Mouse (Mus musculus) kidney, postnatal 25 days (tissue): ENCODE results near the gene Rhox3f.
"Not testable (repeated sequence)": the region's sequence is repeated elsewhere in the genome, so short reads cannot be mapped to it uniquely, and the experiment has no call there.

Experiments
- DNase-seq, 2 experiments: peaks; one replicate each; pipeline ENCODE4 v3.0.0; 2021; ENCODE audit warnings: mixed read lengths in 2 of 2

The Rhox3f gene

DNA sequence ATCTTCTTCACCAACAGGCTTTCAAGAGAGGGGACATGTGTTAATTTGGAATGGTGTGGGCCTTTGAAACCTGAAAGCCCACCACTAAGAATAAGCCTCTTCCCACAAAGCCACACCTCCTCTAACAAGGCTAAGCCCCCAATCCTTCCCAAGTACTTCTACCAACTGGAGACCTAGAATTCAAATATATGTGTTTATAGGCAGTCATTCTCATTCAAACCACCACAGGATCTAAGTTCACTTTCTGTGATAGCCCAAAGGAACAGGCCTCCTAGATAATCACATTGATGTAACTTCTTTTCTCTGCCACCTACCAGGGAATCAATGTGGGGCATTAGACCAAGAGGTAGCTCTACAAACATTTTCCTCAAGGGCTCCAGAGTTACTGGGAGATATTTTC is at the start of gene Rhox3f:
Gene Rhox3f (plus strand): TSS at position 301 of the 400 bp plus-strand sequence.
- not testable (repeated sequence) for DNase-seq

- not testable (repeated sequence) for DNase-seq
These were observed 39.1 kb upstream of the Rhox3f start, which contains the start of gene Rhox3e for GRCm38 (mm10) chrX:37541719-37542118. Gene Rhox3e (plus strand): TSS chrX:37542019.

- DNase-seq: not testable (repeated sequence)
These were observed 23.7 kb upstream of the Rhox3f start, which contains the start of gene Rhox4e for GRCm38 (mm10) chrX:37557112-37557511. Gene Rhox4e (plus strand): TSS chrX:37557412.

- not testable (repeated sequence) for DNase-seq
These were observed 9.7 kb upstream of the Rhox3f start, which contains the start of gene Rhox2f for GRCm38 (mm10) chrX:37571105-37571504. Gene Rhox2f (plus strand): TSS chrX:37571405.

GRCm38 (mm10) chrX:37572638-37573037 is 8.2 kb upstream of the Rhox3f start:
- DNase-seq: not testable (repeated sequence)

DNA sequence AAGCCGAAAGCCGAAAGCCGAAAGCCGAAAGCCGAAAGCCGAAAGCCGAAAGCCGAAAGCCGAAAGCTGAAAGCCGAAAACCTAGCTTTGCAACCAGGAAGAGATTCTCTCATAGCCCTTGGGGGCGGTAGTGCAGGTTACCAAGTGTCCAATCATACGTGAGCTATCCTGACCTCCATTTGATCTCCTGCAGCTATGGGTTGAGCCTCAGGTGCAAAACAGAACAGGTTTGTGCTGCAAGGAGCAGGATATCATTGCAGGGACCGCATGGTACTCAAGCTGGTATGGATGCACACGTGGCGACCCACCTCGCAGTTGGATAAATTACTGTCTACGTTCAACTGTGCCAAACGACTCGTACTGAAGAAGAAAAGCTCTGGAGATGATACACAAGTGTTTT is 26.8 kb downstream of the Rhox3f start, which contains the start of gene Rhox4f:
Gene Rhox4f (minus strand): TSS at position 101 of the 400 bp plus-strand sequence.
- DNase-seq: not testable (repeated sequence)

DNA sequence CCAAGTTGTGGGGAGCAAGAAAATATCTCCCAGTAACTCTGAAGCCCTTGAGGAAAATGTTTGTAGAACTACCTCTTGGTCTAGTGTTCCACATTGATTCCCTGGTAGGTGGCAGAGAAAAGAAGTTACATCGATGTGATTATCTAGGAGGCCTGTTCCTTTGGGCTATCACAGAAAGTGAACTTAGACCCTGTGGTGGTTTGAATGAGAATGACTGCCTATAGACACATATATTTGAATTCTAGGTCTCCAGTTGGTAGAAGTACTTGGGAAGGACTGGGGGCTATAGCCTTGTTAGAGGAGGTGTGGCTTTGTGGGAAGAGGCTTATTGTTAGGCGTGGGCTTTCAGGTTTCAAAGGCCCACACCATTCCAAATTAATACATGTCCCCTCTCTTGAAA is 47.7 kb downstream of the Rhox3f start, which contains the start of gene Rhox3g:
Gene Rhox3g (minus strand): TSS at position 101 of the 400 bp plus-strand sequence.
- not testable (repeated sequence) for DNase-seq
